Mouse (Mus musculus) left cerebral cortex, adult 11 months (tissue): ENCODE data around the gene Maml1.
A peak's percentile ranks its signal among the peaks of the same experiment; 100 is the strongest.

Source experiments
- DNase-seq: peaks from one replicate; pipeline ENCODE4 v3.0.0; 2022; ENCODE audit warnings: low spot score

The Maml1 gene

DNA sequence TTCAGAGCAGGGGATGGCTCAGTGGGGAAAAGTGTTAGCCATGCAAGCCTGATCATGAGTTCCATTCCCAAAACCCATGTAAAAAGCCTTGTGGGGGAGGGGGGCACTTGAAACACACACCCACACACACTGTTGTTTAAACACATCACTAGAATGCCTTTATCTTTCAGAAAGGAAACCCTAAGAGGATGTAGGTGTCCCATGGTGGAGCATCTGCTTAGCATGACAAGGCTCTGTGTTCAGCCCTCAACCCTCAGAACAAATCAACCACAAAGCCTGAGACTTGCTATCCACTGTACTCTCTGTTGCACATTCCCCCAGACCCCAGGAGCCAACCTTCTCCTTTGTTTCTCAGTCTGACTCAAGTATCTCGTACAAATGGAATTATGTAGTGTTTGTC, 12.1 kb downstream of the Maml1 start:
- no peak for DNase-seq

- DNase-seq, result no peak
These were observed 13.1 kb downstream of the Maml1 start for GRCm38 (mm10) chr11:50279005-50279404.

DNA sequence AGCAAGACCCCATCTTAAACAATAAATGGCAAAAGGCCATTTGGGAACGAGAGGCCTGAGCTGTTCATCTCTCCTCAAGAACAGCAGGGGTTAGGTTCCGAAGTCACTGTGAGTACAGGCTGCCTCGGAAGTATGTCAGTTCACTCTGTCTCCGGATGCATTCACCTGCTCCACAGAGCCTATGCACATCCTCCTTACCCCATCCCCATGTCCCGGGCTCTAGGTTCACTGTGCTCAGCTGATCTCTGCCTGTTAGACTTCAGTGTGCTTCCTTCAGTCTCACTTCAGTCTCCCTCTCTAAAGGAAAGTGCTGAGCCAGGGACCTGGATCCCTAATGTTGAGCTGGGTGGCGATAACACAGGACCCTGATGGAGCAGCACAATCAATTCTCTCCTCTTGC, 14.4 kb downstream of the Maml1 start:
- DNase-seq, result no peak

GRCm38 (mm10) chr11:50277025-50277424, 15.1 kb downstream of the Maml1 start:
- DNase-seq, result no peak

GRCm38 (mm10) chr11:50275568-50276151, 16.5 kb downstream of the Maml1 start:
- DNase-seq, result no peak

DNA sequence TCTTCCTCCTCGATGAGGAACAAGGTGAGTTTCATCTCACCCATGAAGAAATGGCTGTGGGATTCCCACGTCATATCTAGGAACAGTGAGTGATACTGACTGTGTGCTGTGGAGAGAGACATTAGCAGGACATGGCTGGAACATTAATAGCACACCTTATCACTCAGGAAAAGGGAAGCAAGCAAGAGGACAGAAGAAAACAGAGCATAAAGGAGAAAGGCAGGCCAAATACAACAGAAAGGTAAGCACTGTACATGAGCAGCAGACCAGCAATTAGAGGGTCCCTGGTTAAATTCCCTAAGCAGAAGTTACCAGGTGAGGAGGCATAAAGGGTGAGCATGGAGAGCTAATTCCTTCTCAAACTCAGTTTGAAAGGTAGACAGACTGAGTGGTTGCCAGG, 17.0 kb downstream of the Maml1 start:
- DNase-seq, result no peak

GRCm38 (mm10) chr11:50272819-50273218, 19.3 kb downstream of the Maml1 start:
- DNase-seq, result no peak

- DNase-seq, result no peak
These were observed 22.2 kb downstream of the Maml1 start for GRCm38 (mm10) chr11:50269885-50270284.

- no peak for DNase-seq
These were observed 22.9 kb downstream of the Maml1 start for GRCm38 (mm10) chr11:50269163-50269562.

DNA sequence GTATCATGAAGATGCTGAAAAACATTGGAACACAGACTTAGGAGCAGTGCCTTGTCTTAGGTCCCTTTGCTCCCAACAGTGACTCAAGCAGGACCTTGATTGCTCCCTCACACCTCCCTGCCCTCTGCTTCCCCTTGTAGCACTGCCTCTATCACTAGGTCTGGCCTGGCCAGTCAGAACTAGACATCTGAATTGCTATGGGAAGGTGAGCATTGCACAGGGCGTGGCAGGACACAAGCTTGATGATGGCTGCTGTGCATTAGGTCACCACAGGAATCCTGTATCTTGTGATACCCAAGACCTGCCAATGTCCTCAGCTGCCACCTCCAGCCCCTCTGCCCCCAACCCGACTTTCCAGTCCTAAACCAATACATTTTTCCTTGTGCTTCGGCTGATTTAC, 25.1 kb downstream of the Maml1 start:
- DNase-seq, result no peak

- DNase-seq, result no peak
These were observed 26.2 kb downstream of the Maml1 start for GRCm38 (mm10) chr11:50265931-50266330.

DNA sequence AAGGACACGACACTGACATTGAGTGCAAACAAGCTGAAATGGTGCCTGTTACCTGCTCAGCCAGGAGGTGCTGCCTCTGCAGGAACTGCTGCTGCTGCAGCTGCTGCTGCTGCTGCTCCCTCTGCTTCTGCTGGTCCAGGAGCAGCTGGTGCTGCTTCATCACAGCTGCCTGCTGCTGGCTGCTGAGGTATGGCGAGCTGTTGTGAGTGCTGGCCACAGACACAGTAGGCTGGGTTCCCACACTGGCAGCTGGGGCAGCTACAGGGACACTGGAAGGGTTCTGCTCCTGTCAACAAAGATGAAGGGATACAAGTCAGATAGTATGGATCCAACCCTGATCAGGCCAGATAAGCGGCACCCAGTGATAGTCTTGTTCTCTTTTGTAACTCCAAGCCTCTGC, 28.9 kb downstream of the Maml1 start:
- no peak for DNase-seq

- DNase-seq, result no peak
These were observed 30.1 kb downstream of the Maml1 start for GRCm38 (mm10) chr11:50262020-50262419.

GRCm38 (mm10) chr11:50258310-50258709, 33.8 kb downstream of the Maml1 start:
- DNase-seq, result no peak

DNA sequence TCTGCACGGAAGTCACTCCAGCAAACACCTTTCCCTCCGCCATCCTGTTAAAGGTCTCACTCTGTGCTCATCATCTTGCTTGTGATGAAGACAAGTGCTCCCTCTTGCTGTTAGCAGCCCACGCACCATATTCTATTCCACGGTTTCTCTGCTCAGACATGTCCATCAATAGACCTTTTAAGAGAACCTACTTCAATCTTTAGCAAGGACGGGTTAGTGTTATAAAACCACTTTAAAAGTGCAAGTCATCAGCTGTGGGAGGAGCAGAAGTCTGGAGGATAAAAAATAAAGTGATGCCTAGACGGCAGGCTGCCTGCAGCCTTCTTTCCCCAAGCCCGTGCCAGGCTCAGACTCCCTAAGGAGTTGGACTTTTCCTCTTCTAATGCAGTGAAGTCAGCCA, 35.5 kb downstream of the Maml1 start:
- DNase-seq, result no peak

DNA sequence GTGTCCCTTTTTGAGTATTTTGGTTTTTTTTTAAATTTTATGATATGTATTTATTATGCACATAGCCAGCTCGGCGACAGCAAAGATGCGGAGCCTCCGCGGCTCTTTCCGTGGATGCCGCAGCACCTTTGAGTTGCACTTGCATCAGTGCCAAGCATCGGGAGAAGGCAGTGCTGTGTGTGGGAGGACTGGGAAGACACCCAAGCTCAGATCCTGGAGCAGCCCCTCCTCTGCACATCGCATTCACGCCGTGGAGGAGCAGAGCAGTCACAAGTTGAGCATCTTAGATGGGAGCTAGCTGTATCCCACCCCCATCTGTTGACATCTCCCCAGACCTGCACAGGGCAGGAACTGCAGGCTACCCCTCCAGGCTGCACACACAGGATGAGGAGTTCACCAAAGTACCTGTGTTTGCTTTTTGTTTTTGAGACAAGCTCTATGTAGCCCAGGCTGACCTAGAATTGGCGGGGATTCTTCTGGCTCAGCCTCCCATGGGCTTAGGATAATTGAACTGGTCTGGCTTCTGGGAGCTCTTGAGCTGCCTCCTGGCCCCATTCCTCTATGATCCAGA, 38.0 kb downstream of the Maml1 start:
- DNase-seq, result peak; percentile 81

DNA sequence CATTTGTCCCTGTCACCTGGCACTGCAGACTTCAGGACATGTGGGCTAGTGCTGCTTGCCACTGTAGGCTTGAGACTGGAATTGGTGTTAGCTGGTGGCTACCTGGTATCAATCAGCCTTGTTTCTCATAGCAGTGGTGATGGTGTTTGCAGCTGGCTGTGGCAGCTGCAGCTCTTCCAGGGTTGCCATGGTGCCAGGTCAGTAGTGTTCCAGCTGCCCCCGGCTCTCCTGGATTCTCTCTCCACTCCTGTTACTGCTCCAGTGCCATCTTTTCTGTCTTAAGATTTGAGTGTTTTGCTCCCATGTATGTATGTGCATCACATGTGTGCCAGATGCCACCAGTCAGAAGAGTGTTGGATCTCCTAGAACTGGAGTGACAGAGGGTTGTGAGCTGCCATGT, 38.7 kb downstream of the Maml1 start:
- no peak for DNase-seq

GRCm38 (mm10) chr11:50252684-50253265, 39.3 kb downstream of the Maml1 start:
- no peak for DNase-seq

DNA sequence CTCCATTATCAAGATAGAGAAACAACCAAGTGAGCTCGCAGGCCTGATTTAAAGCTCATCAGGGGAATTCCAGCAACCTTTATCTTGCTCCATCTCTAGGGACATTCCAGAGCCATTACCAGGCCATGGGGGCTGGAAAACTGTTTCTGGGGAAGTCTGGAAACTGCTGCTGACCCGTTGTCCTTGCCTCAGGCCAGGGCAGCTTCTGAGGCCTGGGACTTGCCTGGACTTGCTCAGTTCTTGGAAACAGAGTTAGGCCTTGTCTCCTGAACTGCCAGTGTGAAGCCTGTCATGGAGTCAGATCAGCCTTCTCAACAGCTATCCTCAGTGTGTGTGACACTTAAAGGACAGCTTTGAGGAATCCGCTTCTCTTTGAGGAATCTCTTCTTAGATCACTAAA, 39.9 kb downstream of the Maml1 start:
- DNase-seq, result no peak

- DNase-seq, result no peak
These were observed 43.5 kb downstream of the Maml1 start for GRCm38 (mm10) chr11:50248473-50249171.

DNA sequence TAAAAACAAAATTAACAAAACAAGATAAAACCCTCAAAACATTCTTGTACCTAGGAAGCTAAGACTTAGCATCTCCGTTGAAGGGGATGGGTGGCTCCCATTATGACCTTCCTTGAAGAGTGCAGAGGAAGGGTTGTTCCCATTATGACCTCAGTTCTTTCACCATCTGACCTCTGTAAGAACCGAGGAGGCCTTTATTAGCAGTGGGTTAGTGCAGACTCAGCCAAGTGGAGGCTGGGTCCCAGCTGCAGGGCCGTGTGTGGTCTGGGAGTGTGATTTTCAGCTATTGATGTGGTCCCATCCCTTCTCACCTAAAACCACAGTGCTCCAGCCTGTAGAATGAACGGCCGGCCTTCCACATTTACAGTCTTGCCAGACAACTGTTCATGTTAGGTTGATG, 46.8 kb downstream of the Maml1 start:
- no peak for DNase-seq

- DNase-seq, result no peak
These were observed 48.2 kb downstream of the Maml1 start for GRCm38 (mm10) chr11:50243926-50244325.

GRCm38 (mm10) chr11:50240235-50240911, 51.7 kb downstream of the Maml1 start:
- no peak for DNase-seq
